Comparison of ENCODE assay signal across 10 mouse cellular contexts in the genomic region with DNA sequence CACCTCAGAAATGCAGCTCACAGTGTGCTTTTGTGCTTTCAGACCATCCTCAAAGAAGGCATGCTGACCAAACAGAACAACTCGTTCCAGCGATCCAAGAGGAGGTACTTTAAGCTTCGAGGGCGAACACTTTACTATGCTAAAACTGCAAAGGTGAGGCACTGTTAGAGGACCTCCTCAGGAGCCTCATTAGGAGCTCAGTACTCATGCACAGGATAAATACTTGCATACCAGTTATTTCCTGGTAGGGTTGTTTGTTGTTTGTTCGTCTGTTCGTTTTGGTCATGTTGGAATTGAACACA. TPM values are rescaled to one million over a fixed set of nuclear protein-coding genes. Genes with fewer than 3 reads are reported as not detected.
A peak's percentile ranks its signal among the peaks of the same experiment; 100 is the strongest.
DNase-seq lines count a peak whose midpoint lies in the region; ATAC-seq and TF ChIP-seq lines count a peak whose summit lies in the region.
"Had no signal": no experiment of that assay in that cellular context is flagged by ENCODE, and none has a peak within 500 bp of the region (broad histone marks: within the 10 kb centered on the region; RNA-seq: fewer than 3 reads in every experiment).

No protein-coding gene starts in this region.

- TF ChIP-seq CTCF in layer of hippocampus, adult 2 months (conservative IDR thresholded peaks at IDR 0.05): no peak
- TF ChIP-seq CTCF in thymus, adult 2 months (IDR thresholded peaks at IDR 0.05; ENCODE audit: borderline replicate concordance, control insufficient read depth, extremely low read depth, insufficient read depth, low read length, poor library complexity): no peak

- no peaks in the 10 kb centered on the region for H3K9me3 ChIP-seq in heart, embryonic 11.5 days (replicated peaks; ENCODE audit: control insufficient read depth, low read length)
- H3K9me3 ChIP-seq in forebrain, embryonic 16.5 days (ENCODE audit: control insufficient read depth, low read length): no peaks in the 10 kb centered on the region

- H3K4me3 ChIP-seq in heart, embryonic 11.5 days (ENCODE audit: low read depth, low read length): no peak overlapping the region
- H3K4me3 ChIP-seq in layer of hippocampus, adult 2 months: no peak overlapping the region
- H3K4me3 ChIP-seq in forebrain, embryonic 16.5 days (replicated peaks; ENCODE audit: low read length): no peak overlapping the region
- H3K4me3 ChIP-seq in thymus, adult 2 months (ENCODE audit: control insufficient read depth, insufficient read depth, low read length): no peak overlapping the region

- H3K27me3 ChIP-seq in heart, embryonic 11.5 days (ENCODE audit: control insufficient read depth, insufficient read depth, low read length): no peaks in the 10 kb centered on the region
- H3K27me3 ChIP-seq in forebrain, embryonic 16.5 days (replicated peaks; ENCODE audit: control insufficient read depth, insufficient read depth, low read length): no peaks in the 10 kb centered on the region
- H3K27me3 ChIP-seq in thymus, adult 2 months (ENCODE audit: control insufficient read depth, insufficient read depth, low read length): no peaks in the 10 kb centered on the region

- 81% methylated on average over 6 of the region's 6 CpGs for WGBS in heart, embryonic 11.5 days (ENCODE audit: insufficient replicate concordance)
- 76% methylated on average over 6 of the region's 6 CpGs for WGBS in forebrain, embryonic 16.5 days
- WGBS in thymus, adult 2 months: 92% methylated on average over 6 of the region's 6 CpGs

- no peak for ATAC-seq in heart, embryonic 11.5 days (replicated peaks; ENCODE audit: insufficient number of reproducible peaks, low FRiP score, low TSS enrichment)
- no peak for ATAC-seq in forebrain, embryonic 16.5 days
- ATAC-seq: CD4-positive, CD25-positive, alpha-beta regulatory T cell, adult 4 months had no signal

- no peak for TF ChIP-seq POLR2A in thymus, adult 2 months (IDR thresholded peaks at IDR 0.05; ENCODE audit: control insufficient read depth, extremely low read depth, insufficient read depth, low read length, poor library complexity)

- H3K9ac ChIP-seq in heart, embryonic 11.5 days (ENCODE audit: low read depth, low read length): no peak overlapping the region
- no peak overlapping the region for H3K9ac ChIP-seq in forebrain, embryonic 16.5 days (replicated peaks; ENCODE audit: low read depth, low read length)

- DNase-seq in heart, adult 18-20 months: no peak
- no peak for DNase-seq in layer of hippocampus, adult 2 months (ENCODE audit: low spot score in 2 of 2)
- DNase-seq in layer of hippocampus, postnatal 36 days: no peak
- peak; percentile 83 for DNase-seq in lung, postnatal 36 days
- DNase-seq in left cerebral cortex, adult 11 months (ENCODE audit: low spot score): no peak
- DNase-seq in thymus, adult 2 months: no peak

- H3K36me3 ChIP-seq in heart, embryonic 11.5 days (ENCODE audit: control insufficient read depth, insufficient read depth, low read length): no peaks in the 10 kb centered on the region
- H3K36me3 ChIP-seq in forebrain, embryonic 16.5 days (ENCODE audit: control insufficient read depth, insufficient read depth): no peaks in the 10 kb centered on the region
- H3K36me3 ChIP-seq in thymus, adult 2 months (ENCODE audit: control insufficient read depth, insufficient read depth, low read length): peaks cover 39% of the 10 kb centered on the region

- H3K4me2 ChIP-seq in heart, embryonic 11.5 days: no peak overlapping the region
- H3K4me2 ChIP-seq in forebrain, embryonic 16.5 days (ENCODE audit: low read length): no peak overlapping the region
- H3K4me2 ChIP-seq: midbrain, embryonic 11.5 days had no signal

- H3K4me1 ChIP-seq in heart, embryonic 11.5 days (ENCODE audit: control insufficient read depth, insufficient read depth, low read length): peaks cover 53% of the 10 kb centered on the region
- peaks cover 14% of the 10 kb centered on the region for H3K4me1 ChIP-seq in forebrain, embryonic 16.5 days (replicated peaks; ENCODE audit: control insufficient read depth, insufficient read depth, low read length)
- peaks cover 34% of the 10 kb centered on the region for H3K4me1 ChIP-seq in thymus, adult 2 months (replicated peaks; ENCODE audit: control insufficient read depth, insufficient read depth, low read length)

- peak overlapping the region; percentile 81 for H3K27ac ChIP-seq in heart, embryonic 11.5 days (ENCODE audit: low read depth, low read length)
- H3K27ac ChIP-seq in layer of hippocampus, adult 2 months: peak overlapping the region; percentile 83
- peak overlapping the region; percentile 26 for H3K27ac ChIP-seq in forebrain, embryonic 16.5 days (ENCODE audit: low read length)
- no peak overlapping the region for H3K27ac ChIP-seq in thymus, adult 2 months (ENCODE audit: control insufficient read depth, insufficient read depth, low read length)

RNA-seq across cellular contexts. Expression of a gene that starts 27.2 kb away (rescaled TPM):
- polyA plus RNA-seq in heart, embryonic 11.5 days (2014; fragmentation: Nextera tagmentation; extraction: Ambion mirVana): 22.2 and 24.2 TPM in 2 replicates
- 10 to 100 TPM; 35.1 to 46.8 TPM for total RNA-seq in heart, adult 18-20 months (2021)
- 100 to 1,000 TPM; 103 to 117 TPM for total RNA-seq in layer of hippocampus, adult 2 months (2021)
- total RNA-seq in layer of hippocampus, postnatal 36 days (2021): 100 to 1,000 TPM; 104 to 118 TPM
- 57.7 TPM in 2 replicates for polyA plus RNA-seq in forebrain, embryonic 16.5 days (2015; fragmentation: Nextera tagmentation; extraction: Ambion mirVana)
- polyA plus RNA-seq in thymus, adult 2 months (2012; rRNA removed): 182 and 189 TPM in 2 replicates
